Mouse (Mus musculus) forebrain, embryonic 12.5 days (tissue): Measurements from ENCODE around the gene Il1rapl1. TPM values are rescaled to one million over a fixed set of nuclear protein-coding genes. Genes with fewer than 3 reads are reported as not detected.

Experiments used
- ATAC-seq: fragments of 200-750 bp; cut with Nextera tagmentation; 2 replicates; pipeline ENCODE4 v1.8.0; 2017; ENCODE audit warnings: moderate TSS enrichment; ENCODE audit not compliant: low FRiP score
- H3K27ac ChIP-seq: fragments of 300-500 bp; sonication (generic); 2 replicates; pipeline ENCODE4 v1.5.1; 2016; ENCODE audit warnings: mild to moderate bottlenecking
- H3K27me3 ChIP-seq: fragments of 300-500 bp; sonication (generic); 2 replicates; pipeline ENCODE4 v1.6.1; 2016; ENCODE audit warnings: mild to moderate bottlenecking
- H3K36me3 ChIP-seq: fragments of 300-500 bp; sonication (generic); replicated peaks from 2 replicates; pipeline ENCODE4 v1.6.1; 2016; ENCODE audit warnings: mild to moderate bottlenecking
- H3K4me1 ChIP-seq: fragments of 300-500 bp; sonication (generic); 2 replicates; pipeline ENCODE4 v1.6.1; 2016
- H3K4me2 ChIP-seq: fragments of 300-500 bp; sonication (generic); 2 replicates; pipeline ENCODE4 v1.6.1; 2016; ENCODE audit warnings: mild to moderate bottlenecking, moderate library complexity
- H3K4me3 ChIP-seq: fragments of 300-500 bp; sonication (generic); replicated peaks from 2 replicates; pipeline ENCODE4 v1.5.1; 2016; ENCODE audit warnings: mild to moderate bottlenecking
- H3K9ac ChIP-seq: fragments of 300-500 bp; sonication (generic); 2 replicates; pipeline ENCODE4 v1.6.1; 2016; ENCODE audit warnings: mild to moderate bottlenecking
- H3K9me3 ChIP-seq: fragments of 300-500 bp; sonication (generic); 2 replicates; pipeline ENCODE4 v1.6.1; 2016
- WGBS: fragments of 180-500 bp; shearing (Covaris S2); methylation state at CpG from one replicate; pipeline ENCODE4 v1.1.7; 2016; 5-methylcytosine and 5-hydroxymethylcytosine counted together
- polyA plus RNA-seq: library from polyadenylated mRNA; unstranded; fragments of >200 nt; fragmentation: Nextera tagmentation; extraction: Ambion mirVana; gene quantifications from 2 replicates; pipeline ENCODE4 v1.2.1, GENCODE M21; 2016

Gene Il1rapl1
- polyA plus RNA-seq, 1 experiment from 2014 or later, result 2.0 TPM

DNA sequence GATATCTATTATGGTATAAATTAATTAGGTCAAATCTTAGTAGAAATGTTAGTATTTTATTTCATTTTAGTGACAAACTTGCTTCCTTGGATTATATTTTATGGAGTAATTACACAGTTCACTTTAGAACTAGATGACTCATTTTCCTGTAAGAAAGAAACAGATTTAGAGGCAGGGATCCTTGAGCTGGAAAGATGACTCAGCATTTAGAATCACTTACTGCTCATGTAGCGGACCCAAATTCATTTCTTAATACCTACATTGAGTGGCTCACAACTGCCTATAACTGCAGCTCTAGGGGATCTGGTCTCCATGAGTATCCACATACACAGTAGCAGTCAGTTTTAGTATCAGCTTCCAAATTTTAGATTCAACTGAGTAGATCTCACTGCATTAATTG lies 71.9 kb downstream of the Il1rapl1 start:
- Histone ChIP-seq H3K27me3 (no peaks in the 10 kb centered on the region), H3K4me1 (no peaks in the 10 kb centered on the region), H3K27ac (no peak overlapping the region), H3K9ac (no peak overlapping the region), H3K9me3 (no peaks in the 10 kb centered on the region), H3K4me2 (no peak overlapping the region), H3K4me3 (no peak overlapping the region), H3K36me3 (no peaks in the 10 kb centered on the region)
- no peak for ATAC-seq
- WGBS, result 88% methylated on average over 1 of the region's 1 CpGs

DNA sequence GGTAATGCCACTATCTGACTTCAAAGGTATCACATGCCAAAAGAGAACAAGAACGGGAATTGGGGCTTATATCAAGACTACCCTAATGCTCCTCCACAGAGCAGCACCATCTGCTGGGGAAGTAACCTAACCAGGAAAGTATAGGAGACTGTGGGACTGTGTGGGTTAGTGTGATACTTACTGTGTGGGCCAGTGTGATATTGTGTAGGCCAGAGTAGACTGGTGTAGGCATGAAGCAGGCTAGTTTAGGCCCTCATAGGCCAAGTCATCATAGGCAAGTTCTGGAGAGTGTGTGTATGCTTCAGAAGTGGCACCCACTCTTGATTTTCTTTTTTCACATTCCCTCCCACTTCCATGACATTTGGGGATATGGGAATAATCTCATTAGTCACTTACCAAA lies 76.5 kb downstream of the Il1rapl1 start:
- H3K9me3 ChIP-seq, result no peaks in the 10 kb centered on the region
- H3K4me2 ChIP-seq, result no peak overlapping the region
- no peak overlapping the region for H3K9ac ChIP-seq
- no peak overlapping the region for H3K27ac ChIP-seq
- H3K4me1 ChIP-seq, result no peaks in the 10 kb centered on the region
- WGBS, result 63% methylated on average over 1 of the region's 1 CpGs
- no peak overlapping the region for H3K4me3 ChIP-seq
- no peaks in the 10 kb centered on the region for H3K36me3 ChIP-seq
- no peak for ATAC-seq
- no peaks in the 10 kb centered on the region for H3K27me3 ChIP-seq

DNA sequence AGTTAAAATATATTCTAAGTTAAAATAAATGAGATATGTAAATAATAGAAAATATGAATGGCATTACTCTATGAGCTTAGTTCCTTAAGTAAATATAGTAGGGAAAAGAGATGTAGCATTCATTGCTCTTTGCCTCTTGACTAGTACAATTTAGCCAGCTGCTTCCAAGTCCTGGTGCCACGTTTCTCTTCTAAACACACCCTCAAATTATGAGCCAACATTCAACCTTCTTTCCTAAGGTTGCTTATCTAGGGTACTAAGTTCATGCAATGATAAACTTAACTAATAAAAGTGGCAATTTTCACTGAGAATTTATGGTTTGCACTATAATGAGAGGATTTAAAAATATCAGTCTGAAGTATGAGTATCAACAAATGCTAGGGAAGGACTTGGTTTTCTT lies 218.3 kb downstream of the Il1rapl1 start:
- H3K36me3 ChIP-seq, result no peaks in the 10 kb centered on the region
- no peak overlapping the region for H3K4me3 ChIP-seq
- no peak for ATAC-seq
- no peaks in the 10 kb centered on the region for H3K9me3 ChIP-seq
- H3K4me1 ChIP-seq, result no peaks in the 10 kb centered on the region
- no peak overlapping the region for H3K4me2 ChIP-seq
- no peak overlapping the region for H3K9ac ChIP-seq
- no peaks in the 10 kb centered on the region for H3K27me3 ChIP-seq
- no peak overlapping the region for H3K27ac ChIP-seq
- 68% methylated on average over 1 of the region's 1 CpGs for WGBS

DNA sequence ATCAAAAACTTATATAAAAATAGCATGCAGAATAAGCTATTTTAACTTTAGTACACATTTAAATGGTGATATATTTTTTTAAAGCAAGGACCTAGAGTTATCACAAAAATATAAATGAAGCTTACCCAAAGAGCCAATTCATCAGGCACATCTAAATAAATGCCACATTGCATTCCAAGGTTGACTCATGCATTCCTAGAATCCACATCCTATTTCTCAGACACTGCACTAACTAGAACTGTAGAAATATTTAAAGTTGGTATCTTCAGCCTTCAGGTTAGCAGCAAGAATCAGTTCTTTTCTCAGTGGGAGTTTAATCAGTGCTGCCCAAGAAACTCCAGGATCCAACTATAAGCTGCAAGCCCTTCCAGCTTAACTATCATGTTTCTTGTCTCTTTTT lies 223.5 kb downstream of the Il1rapl1 start:
- Histone ChIP-seq H3K9ac (no peak overlapping the region), H3K4me2 (no peak overlapping the region), H3K36me3 (no peaks in the 10 kb centered on the region), H3K4me3 (no peak overlapping the region), H3K27ac (no peak overlapping the region), H3K27me3 (no peaks in the 10 kb centered on the region), H3K9me3 (no peaks in the 10 kb centered on the region), H3K4me1 (no peaks in the 10 kb centered on the region)
- ATAC-seq, result no peak

DNA sequence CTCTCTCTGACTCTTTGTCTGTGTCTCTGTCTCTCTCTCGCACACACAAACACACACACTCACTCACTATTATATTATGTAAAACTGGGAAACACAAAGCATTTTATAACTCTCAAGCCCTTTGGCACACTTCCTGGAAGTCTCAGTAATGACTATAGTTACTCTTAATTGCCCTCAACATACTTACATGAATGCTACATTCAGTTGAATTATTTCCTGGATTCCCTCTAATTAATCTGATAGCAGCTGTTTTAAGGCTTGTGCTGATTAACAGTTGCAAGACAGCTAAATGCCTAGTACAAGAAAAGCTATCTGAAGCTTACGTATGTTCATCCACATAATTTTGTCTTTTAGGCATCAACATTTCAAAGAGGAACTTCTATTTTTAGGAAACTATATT lies 261.3 kb downstream of the Il1rapl1 start:
- no peak for ATAC-seq
- 58% methylated on average over 2 of the region's 2 CpGs for WGBS

DNA sequence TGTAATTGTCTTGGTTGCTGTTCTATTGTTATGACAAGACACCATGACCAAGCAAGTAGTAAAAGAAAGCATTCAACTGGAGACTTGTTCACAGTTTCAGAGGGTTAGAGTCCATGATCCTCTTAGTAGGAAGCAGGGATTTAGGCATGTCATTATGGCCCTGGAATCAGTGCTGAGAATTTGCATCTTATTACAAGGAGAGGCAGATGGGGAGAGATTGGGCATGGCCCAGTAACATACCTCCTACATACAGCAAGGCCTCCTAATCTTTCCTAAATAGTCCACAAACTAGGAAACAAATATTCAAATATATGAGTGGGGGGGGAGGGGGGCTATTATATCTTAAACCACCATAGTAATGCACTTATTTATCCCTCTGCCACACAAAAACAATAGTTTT lies 301.6 kb downstream of the Il1rapl1 start:
- no peak overlapping the region for H3K4me2 ChIP-seq
- no peaks in the 10 kb centered on the region for H3K4me1 ChIP-seq
- no peak overlapping the region for H3K27ac ChIP-seq
- no peak overlapping the region for H3K4me3 ChIP-seq
- ATAC-seq, result no peak
- H3K9ac ChIP-seq, result no peak overlapping the region
- no peaks in the 10 kb centered on the region for H3K9me3 ChIP-seq
- no peaks in the 10 kb centered on the region for H3K27me3 ChIP-seq
- no peaks in the 10 kb centered on the region for H3K36me3 ChIP-seq

More for the DNA sequence above, 261.3 kb downstream of the Il1rapl1 start:
- H3K27ac ChIP-seq, result no peak overlapping the region
- no peak overlapping the region for H3K9ac ChIP-seq
- H3K27me3 ChIP-seq, result no peaks in the 10 kb centered on the region
- no peak overlapping the region for H3K4me3 ChIP-seq
- H3K4me2 ChIP-seq, result no peak overlapping the region
- H3K4me1 ChIP-seq, result no peaks in the 10 kb centered on the region
- H3K9me3 ChIP-seq, result no peaks in the 10 kb centered on the region
- no peaks in the 10 kb centered on the region for H3K36me3 ChIP-seq

DNA sequence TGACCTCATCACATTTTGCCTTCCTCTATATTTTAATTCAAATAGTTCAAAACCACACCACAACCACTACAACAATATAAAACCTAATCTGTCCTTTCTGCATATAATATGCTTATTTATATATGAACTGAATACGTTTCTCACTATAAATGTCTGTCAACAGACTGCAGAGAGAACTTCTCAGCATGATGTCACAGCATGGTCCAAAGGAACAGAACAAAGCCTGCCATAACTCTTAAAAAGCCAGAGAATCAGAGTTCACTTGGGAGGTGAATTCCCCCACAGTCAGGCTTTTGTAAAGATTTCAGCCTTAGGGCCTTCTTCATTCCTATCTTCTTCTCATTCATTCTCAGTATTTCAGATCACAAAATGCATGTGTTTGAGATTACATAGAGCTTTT lies 307.7 kb downstream of the Il1rapl1 start:
- no peaks in the 10 kb centered on the region for H3K4me1 ChIP-seq
- H3K4me2 ChIP-seq, result no peak overlapping the region
- H3K9me3 ChIP-seq, result no peaks in the 10 kb centered on the region
- WGBS, result 17% methylated on average over 1 of the region's 1 CpGs
- H3K27ac ChIP-seq, result no peak overlapping the region
- H3K4me3 ChIP-seq, result no peak overlapping the region
- no peak for ATAC-seq
- no peaks in the 10 kb centered on the region for H3K27me3 ChIP-seq
- H3K36me3 ChIP-seq, result no peaks in the 10 kb centered on the region
- no peak overlapping the region for H3K9ac ChIP-seq

DNA sequence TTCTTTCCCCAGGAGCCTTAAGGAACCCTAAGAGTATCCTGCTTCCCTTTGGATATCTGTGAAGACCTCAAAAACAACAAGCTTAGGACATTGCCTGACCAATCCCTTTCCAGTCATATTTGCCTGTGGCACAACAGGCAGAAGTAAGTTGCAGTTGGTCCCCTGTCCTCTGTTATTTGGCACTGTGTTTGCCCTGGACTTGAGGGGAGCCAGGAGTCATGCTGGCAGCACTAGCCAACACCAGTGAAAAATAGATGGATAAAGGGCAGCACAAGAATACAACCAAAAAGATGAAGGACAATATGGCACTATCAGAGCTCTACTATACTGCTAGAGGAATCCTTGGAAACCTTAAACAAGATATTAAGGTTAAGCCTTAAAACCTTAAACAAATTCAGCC lies 322.4 kb downstream of the Il1rapl1 start:
- Histone ChIP-seq H3K9me3 (no peaks in the 10 kb centered on the region), H3K27me3 (no peaks in the 10 kb centered on the region), H3K4me1 (no peaks in the 10 kb centered on the region), H3K9ac (no peak overlapping the region), H3K36me3 (no peaks in the 10 kb centered on the region), H3K4me2 (no peak overlapping the region), H3K27ac (no peak overlapping the region), H3K4me3 (no peak overlapping the region)
- no peak for ATAC-seq

DNA sequence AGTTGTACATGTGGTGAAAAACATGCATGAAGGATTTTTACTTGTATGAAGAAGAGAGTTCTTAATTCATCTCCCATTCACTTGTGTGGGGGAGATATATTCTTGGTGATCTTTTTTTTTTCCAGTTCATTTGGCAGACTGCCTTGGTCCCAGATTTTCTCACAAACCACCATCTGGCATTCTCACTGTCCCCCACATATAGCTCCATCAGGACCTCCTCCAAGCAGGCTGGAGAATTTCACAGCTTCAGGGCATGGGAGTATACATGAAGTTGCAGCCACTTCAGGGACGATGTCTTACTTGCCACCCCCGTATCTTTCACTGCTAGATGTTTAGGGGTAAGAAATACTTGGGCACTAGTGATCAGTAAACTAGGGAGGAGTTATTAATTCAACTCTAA lies 404.9 kb downstream of the Il1rapl1 start:
- no peak overlapping the region for H3K9ac ChIP-seq
- no peak for ATAC-seq
- H3K9me3 ChIP-seq, result no peaks in the 10 kb centered on the region
- H3K4me1 ChIP-seq, result no peaks in the 10 kb centered on the region
- no peak overlapping the region for H3K27ac ChIP-seq
- no peaks in the 10 kb centered on the region for H3K27me3 ChIP-seq
- H3K4me3 ChIP-seq, result no peak overlapping the region
- no peaks in the 10 kb centered on the region for H3K36me3 ChIP-seq
- WGBS, result 84% methylated on average over 2 of the region's 2 CpGs
- H3K4me2 ChIP-seq, result no peak overlapping the region

DNA sequence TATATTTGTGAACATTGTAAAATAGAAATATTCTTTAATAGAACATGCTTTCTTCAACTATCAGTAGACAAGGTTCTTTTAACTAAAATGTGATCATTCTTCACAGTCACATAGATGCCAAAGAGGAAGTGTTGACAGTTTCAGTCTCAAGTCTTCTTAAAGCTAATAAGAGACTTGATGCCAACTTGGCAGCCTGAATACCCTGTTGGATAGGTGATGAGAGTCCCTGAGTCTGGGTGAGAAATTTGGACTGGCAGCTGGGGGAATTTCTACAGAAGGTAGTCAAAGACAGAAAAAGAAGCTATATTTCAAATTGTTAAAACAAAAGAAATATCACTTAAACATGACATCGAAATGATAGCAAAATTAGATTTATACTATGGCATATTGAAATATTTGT lies 451.6 kb downstream of the Il1rapl1 start:
- Histone ChIP-seq H3K9me3 (no peaks in the 10 kb centered on the region), H3K4me1 (no peaks in the 10 kb centered on the region), H3K36me3 (no peaks in the 10 kb centered on the region), H3K4me3 (no peak overlapping the region), H3K4me2 (no peak overlapping the region), H3K9ac (no peak overlapping the region), H3K27me3 (no peaks in the 10 kb centered on the region), H3K27ac (no peak overlapping the region)
- no peak for ATAC-seq
- WGBS, result 84% methylated on average over 1 of the region's 1 CpGs

DNA sequence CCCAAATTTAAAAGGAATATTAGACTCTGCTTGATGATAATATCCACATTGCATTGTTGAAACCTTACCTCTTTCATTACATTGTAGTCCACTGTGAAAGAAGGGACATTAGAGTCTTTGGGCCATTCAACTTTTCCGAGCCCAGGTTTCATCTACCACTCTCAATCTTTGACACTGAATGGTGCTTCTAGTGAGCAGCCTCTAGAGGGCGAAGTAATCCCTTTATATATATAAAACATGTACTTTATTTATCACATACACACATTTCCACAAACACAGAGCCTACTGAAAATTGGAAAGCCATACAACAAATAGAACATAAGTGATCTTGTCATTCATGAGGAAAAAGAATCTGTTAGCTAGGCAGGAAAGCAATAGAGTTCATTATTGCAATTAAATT lies 459.8 kb downstream of the Il1rapl1 start:
- 43% methylated on average over 2 of the region's 2 CpGs for WGBS
- Histone ChIP-seq H3K4me1 (no peaks in the 10 kb centered on the region), H3K4me3 (no peak overlapping the region), H3K27ac (no peak overlapping the region), H3K9me3 (no peaks in the 10 kb centered on the region), H3K36me3 (no peaks in the 10 kb centered on the region), H3K9ac (no peak overlapping the region), H3K4me2 (no peak overlapping the region), H3K27me3 (no peaks in the 10 kb centered on the region)
- no peak for ATAC-seq

DNA sequence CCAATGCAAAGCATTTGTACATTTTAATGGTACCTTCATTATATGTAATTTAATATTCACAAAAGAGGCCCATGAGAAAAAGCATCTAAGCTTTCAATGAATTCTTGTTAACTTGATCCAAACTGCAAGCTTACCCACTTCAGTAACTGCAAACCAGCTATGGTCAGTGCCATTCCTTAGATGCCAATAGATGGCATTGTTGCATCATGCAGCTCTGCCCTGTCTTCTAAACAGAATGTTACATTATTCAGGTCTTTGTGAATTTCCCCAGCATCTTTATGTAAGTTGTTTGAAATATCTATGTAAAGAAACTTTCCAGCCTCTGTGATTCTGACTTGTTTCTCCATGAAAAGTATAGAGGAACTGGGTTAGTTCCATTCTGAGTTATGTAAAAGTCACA lies 514.5 kb downstream of the Il1rapl1 start:
- Histone ChIP-seq H3K27me3 (no peaks in the 10 kb centered on the region), H3K27ac (no peak overlapping the region), H3K4me2 (no peak overlapping the region), H3K9ac (no peak overlapping the region), H3K4me3 (no peak overlapping the region), H3K4me1 (no peaks in the 10 kb centered on the region), H3K9me3 (no peaks in the 10 kb centered on the region), H3K36me3 (no peaks in the 10 kb centered on the region)
- ATAC-seq, result no peak

DNA sequence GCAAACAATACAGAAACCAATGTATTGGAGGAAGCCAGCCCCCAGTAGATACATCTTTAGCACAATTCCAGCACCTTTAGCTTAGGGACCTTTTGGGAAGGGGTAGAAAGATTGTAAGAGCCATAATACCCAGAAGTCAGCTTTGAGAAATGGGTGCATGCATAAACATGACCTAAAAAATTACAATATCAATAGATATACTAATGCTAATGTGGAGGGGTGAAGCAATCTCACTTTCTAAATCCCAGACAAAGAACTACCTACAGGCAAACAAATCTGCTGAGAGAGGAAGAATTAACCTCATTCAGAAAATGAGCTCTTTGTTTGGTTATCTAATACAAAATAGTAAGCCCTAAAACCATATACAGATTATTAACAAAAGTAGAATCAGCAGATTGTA lies 607.4 kb downstream of the Il1rapl1 start:
- no peak for ATAC-seq

DNA sequence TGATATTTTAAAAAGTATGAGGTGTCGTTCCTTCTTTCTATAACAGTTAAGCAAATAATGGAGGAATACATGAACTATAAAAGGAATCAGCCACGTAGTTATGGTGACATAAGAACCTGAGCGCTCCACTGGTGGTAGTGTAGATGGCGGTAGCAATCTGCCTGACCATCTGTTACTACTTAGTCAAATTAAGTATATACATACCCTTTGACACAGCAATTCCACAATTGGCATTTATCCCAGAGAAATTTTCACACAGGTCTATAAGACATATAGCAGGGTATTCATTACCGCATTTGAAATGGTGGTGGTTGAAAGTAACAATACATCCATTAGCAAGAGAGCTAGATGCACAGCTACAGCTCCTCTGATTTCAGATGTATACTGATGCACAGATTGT lies 612.8 kb downstream of the Il1rapl1 start:
- Histone ChIP-seq H3K27ac (no peak overlapping the region), H3K9me3 (no peaks in the 10 kb centered on the region), H3K9ac (no peak overlapping the region), H3K27me3 (no peaks in the 10 kb centered on the region), H3K36me3 (no peaks in the 10 kb centered on the region), H3K4me2 (no peak overlapping the region), H3K4me3 (no peak overlapping the region), H3K4me1 (no peaks in the 10 kb centered on the region)
- ATAC-seq, result no peak
- whole genome bisulfite sequencing, result 74% methylated on average over 5 of the region's 5 CpGs

More for the DNA sequence above, 607.4 kb downstream of the Il1rapl1 start:
- H3K36me3 ChIP-seq, result no peaks in the 10 kb centered on the region
- no peaks in the 10 kb centered on the region for H3K27me3 ChIP-seq
- no peaks in the 10 kb centered on the region for H3K4me1 ChIP-seq
- H3K4me2 ChIP-seq, result no peak overlapping the region
- H3K9ac ChIP-seq, result no peak overlapping the region
- no peak overlapping the region for H3K27ac ChIP-seq
- no peak overlapping the region for H3K4me3 ChIP-seq
- H3K9me3 ChIP-seq, result no peaks in the 10 kb centered on the region
